In genomic region chr2:69098701-69099100, GRCm38 (mm10) we compare ENCODE assay signal across 18 mouse cellular contexts.
"Had no signal": no experiment of that assay in that cellular context is flagged by ENCODE, and none has a peak within 500 bp of the region (broad histone marks: within the 10 kb centered on the region; RNA-seq: fewer than 3 reads in every experiment).

No protein-coding gene starts in this region.

- H3K4me1 ChIP-seq: lung, embryonic 15.5 days; midbrain, embryonic 13.5 days; neural tube, embryonic 12.5 days; stomach, embryonic 15.5 days had no signal

- ATAC-seq: liver, postnatal 0 days; lung, postnatal 0 days; midbrain, embryonic 13.5 days; midbrain, embryonic 16.5 days had no signal

- H3K4me3 ChIP-seq: lung, embryonic 15.5 days; megakaryocyte, embryonic 14.5 days; midbrain, embryonic 13.5 days; neural tube, embryonic 12.5 days; stomach, embryonic 15.5 days had no signal

- H3K4me2 ChIP-seq: lung, embryonic 15.5 days; midbrain, embryonic 11.5 days; midbrain, embryonic 13.5 days; neural tube, embryonic 12.5 days; stomach, embryonic 15.5 days had no signal

- H3K9ac ChIP-seq: liver, postnatal 0 days; lung, embryonic 15.5 days; midbrain, embryonic 13.5 days; neural tube, embryonic 12.5 days; stomach, embryonic 15.5 days had no signal

- H3K9me3 ChIP-seq: lung, embryonic 15.5 days; megakaryocyte, embryonic 14.5 days; midbrain, embryonic 13.5 days; neural tube, embryonic 12.5 days; stomach, embryonic 15.5 days had no signal

- DNase-seq: liver, postnatal 0 days; lung, adult 2 months; lung, postnatal 14 days; lung, postnatal 36 days; right cerebral cortex, postnatal 14 days; thymus, adult 2 months; thymus, postnatal 25 days; thymus, postnatal 4 days had no signal

- H3K27me3 ChIP-seq: lung, embryonic 15.5 days; megakaryocyte, embryonic 14.5 days; midbrain, embryonic 13.5 days; neural tube, embryonic 12.5 days; stomach, embryonic 15.5 days had no signal

- H3K27ac ChIP-seq: lung, embryonic 15.5 days; macrophage; midbrain, embryonic 13.5 days; neural tube, embryonic 12.5 days; stomach, embryonic 15.5 days; stomach, postnatal 0 days had no signal

- H3K36me3 ChIP-seq: lung, embryonic 15.5 days; midbrain, embryonic 13.5 days; neural tube, embryonic 12.5 days; stomach, embryonic 15.5 days had no signal
